Mouse (Mus musculus) adrenal gland, postnatal 10 days (tissue): ENCODE data around the gene Gm20741. TPM values are rescaled to one million over a fixed set of nuclear protein-coding genes. Genes with fewer than 3 reads are reported as not detected.

Experiments used
- DNase-seq: peaks from one replicate; pipeline ENCODE4 v3.0.0; 2021; ENCODE audit warnings: mixed read lengths
- long read RNA-seq, 2 experiments: library from polyadenylated mRNA; stranded (forward); transcript quantifications; one replicate each; pipeline ENCODE4 v2.0.0; 2021
- total RNA-seq, 2 experiments: library from RNA; stranded (reverse); gene quantifications; 2 replicates each; pipeline ENCODE4 v1.2.3; 2021

Gene Gm20741
- not detected for total RNA-seq
- long read RNA-seq, experiment 1, result 0 reads
- long read RNA-seq, experiment 2, result 0 reads

DNA sequence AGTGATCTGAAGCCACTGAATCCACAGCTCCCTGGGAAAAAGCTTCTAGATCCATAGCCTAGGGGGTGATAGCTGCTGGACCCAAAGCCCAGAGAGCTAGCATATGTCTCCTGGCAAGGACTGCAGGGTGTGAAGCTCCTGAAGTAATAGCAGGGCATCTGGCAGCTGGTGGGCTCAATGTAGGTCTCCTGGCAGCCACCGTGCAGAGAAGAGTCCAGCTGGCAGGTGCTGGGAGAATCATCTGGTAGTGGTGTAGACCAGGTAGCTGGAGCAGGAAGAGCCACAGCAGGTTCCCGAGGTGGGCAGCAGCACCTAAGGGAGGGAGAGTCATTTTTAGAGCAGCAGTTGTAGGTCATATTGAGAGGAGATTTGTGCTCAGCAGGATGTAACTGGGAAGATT is at the start of gene Gm20741:
TSS of gene Gm20741 (minus strand) at position 394 of the 400 bp plus-strand sequence.
- DNase-seq, result no peak

DNA sequence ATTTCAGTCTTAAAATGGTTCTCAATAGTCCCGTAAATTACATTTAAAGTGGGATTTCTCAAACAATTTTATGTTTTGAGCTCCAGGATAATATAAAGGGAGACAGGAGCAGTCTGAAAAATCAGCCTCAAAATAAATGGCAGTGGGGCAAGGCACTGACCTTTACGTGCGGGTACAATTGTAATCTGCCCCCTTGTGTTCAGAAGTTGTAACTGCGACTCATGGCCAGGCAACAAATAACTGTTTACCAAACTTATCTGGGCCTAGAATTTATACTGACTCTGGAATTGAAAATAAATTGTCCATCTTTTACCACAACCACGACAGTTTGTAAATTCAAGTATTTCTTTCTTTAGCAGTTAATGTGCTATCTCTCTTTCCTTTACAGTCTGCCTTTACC is 39.4 kb upstream of the Gm20741 start:
- peak; percentile 18 for DNase-seq

DNA sequence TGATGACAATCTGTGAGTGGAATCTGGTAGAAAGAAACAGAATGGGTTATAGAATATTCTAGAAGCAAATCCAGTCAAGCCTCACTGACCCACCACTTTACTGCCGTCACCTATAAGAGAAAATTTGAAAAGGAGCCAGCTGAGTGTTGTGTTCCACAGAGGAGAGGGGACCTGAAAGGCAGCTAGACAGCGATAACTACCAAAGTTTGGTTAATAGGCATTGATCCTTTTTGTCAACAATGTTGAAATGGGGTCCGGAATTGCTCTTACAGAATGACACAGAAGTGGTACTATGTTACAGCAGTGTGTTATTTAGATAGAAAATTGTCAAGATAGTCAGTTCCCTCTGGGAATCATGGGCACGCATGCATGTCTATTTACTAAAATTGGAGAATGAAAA is 36.5 kb upstream of the Gm20741 start:
- DNase-seq, result no peak

DNA sequence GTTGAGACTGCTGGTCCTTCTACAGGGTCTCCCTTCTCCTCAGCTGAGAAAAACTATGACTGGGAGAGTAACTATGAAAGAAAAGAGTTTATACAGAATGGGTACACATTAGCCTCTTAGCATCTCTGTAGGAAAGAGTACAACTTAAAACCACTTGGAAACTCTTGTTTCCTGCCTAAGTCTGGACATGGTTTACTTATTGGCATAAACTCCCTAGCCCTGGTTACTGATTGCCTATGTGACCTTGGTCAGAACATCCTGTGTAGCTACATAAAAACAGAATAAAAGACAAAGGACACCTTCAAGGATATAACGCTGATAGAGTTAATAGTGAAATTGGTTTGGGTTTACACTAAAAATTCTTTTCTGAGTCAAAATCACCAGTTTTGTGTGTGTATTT is 35.3 kb upstream of the Gm20741 start:
- DNase-seq, result no peak

DNA sequence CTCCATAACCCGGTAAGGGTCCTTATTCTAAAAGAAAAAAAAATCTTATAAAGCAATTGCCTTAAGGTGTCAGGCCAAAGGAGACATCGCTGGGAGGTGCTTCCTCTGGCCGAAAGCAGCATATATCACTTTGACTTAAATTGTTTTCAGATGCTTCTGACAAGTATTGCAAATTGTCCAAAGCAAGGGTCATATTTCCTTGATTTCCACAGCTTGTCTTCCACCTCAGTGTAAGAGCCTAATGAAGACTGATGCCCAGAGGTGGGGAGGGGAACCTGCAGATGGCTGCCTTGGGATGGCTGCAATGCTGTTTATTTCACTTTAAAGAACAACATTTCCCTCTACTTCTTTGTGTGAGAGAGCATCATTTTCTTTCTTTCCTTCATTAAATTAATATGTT is 15.0 kb upstream of the Gm20741 start:
- DNase-seq, result no peak

DNA sequence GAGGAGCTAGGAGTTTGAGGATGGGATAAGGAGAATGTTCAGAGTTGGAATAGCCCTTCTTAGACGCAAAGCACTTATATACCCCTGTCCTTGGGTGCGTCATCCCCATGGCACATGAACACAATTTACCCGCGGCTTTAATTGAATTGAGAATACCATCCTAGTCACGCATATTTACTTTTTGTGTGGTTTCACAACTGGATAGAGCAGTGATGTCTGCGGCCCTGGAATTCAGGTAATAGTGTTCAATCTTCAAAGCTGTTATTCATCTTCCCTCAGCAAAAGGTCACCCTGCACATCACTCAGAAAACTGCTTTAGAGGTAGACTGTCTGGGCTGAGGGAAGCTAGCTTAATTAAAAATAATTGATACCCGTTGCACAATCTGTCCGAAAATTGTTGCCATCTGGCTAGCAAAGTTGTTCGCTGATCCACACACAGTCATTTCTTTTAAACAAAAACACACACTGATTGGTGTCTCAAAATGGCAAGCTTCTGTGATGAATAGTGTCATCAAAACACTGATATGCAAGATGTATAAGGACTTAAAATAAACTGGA is 14.2 kb upstream of the Gm20741 start, which contains the start of gene Krtap14:
TSS of gene Krtap14 (minus strand) at position 51 of the 558 bp plus-strand sequence.
- no peak for DNase-seq

DNA sequence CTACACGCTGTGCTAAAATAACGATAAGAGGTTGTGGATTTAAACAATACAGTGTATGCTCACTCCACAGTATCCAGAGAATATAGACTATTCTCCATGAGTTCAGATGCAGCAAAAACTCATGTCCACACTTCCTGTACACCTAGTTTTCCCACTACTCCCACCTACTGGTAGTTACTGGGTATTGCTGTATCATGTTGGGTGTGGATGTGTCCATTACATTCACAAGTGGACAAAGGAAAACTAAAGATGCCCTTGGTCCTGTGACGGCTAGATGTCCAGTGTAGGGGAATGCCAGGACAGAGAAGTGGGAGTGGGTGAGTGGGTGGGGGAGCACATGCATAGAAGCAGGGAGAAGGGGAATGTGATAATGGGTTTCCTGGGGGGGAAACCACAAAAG is 11.7 kb upstream of the Gm20741 start:
- DNase-seq, result peak; percentile 15

DNA sequence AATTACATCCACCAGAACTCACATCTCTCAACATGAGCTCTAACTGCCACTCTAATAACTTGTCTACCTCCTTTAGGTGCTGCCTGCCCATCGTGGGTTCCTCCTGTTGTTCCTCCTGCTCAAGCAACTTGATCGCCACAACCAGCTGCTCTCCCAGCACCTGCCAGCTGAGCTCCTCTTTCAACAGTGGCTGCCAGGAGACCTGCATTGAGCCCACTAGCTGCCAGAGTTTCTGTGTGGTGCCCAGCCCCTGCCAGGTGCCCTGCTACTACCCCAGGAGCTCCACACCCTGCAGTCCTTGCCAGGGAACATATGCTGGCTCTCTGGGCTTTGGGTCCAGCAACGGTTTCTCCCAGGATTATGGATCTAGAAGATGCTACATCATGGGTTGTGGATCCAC is 8.0 kb upstream of the Gm20741 start, which contains the start of gene Krtap15:
TSS of gene Krtap15 (plus strand) at position 150 of the 400 bp plus-strand sequence.
- DNase-seq, result no peak

DNA sequence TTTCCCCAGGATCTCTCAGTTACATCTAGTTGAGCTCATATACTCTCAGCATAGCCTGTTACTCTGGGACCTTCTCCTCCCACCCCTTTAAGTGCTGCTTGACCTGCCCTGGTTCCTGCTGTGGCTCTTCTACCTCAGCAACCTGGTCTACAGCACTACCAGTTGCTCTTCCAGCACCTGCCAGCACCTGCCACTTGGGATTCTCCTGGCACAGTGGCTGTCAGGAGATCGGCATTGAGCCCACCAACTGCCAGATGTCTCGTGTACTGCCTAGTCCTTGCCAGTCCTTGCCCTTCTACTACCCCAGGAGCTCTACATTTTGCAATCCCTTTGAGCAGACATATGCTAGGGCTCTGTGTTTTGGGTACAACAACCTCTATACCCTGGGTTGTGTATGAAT is 25.2 kb downstream of the Gm20741 start:
- DNase-seq, result no peak

DNA sequence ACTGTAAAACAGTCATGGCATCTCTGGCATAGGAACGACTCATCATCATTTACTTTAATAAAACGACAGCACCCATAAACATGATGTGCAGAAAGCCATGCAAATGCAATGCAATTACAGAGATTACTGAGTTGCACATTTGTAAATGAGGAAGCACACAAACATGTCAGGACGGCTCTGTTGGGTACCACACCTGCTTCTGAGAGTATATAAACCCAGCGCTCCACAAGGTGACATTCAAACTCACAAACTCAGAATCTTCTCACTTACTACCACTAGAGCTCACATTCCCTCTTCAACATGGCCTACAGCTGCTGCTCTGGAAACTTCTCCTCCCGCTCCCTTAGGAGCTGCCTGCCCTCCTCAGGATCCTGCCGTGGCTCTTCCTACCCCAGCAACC is 34.4 kb downstream of the Gm20741 start, which contains the start of gene Gm5965:
TSS of gene Gm5965 (plus strand) at position 301 of the 400 bp plus-strand sequence.
- no peak for DNase-seq

DNA sequence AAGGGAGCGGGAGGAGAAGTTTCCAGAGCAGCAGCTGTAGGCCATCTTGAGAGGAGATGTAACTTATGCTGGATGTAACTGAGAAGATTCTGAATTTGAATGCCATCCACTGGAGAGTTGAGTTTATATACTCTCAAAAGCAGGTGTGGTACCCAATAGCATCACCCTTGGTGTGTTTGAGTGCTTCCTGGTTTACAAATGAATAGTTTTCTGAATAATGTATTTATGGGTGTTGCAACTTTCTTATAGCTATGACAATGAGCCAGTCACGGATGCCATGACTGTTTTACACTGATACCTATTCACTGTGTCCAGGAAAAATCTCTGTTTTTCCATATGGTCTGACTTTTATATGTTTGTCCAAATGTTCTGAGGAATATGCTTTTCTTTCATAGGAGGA is 37.9 kb downstream of the Gm20741 start, which contains the start of gene 2310057N15Rik:
TSS of gene 2310057N15Rik (minus strand) at position 101 of the 400 bp plus-strand sequence.
- DNase-seq, result no peak

Other genes starting within 250 kb of the Gm20741 start
- gene Cldn8, start 249.0 kb downstream of the Gm20741 start, total RNA-seq, result not detected
- not detected for gene Krtap24-1, start 199.9 kb downstream of the Gm20741 start, total RNA-seq
- not detected for gene 2310079G19Rik, start 184.6 kb downstream of the Gm20741 start, total RNA-seq
- gene Krtap26-1, start 164.4 kb downstream of the Gm20741 start, total RNA-seq, result not detected
- gene Krtap27-1, start 140.5 kb downstream of the Gm20741 start, total RNA-seq, result not detected
- gene 2310061N02Rik, start 104.3 kb downstream of the Gm20741 start, total RNA-seq, result not detected
- not detected for gene Krtap13-1, start 83.4 kb downstream of the Gm20741 start, total RNA-seq
- not detected for gene Krtap13, start 60.6 kb downstream of the Gm20741 start, total RNA-seq
- gene 2310034C09Rik, start 53.4 kb downstream of the Gm20741 start, total RNA-seq, result not detected
- gene 2310057N15Rik, start 38.0 kb downstream of the Gm20741 start, total RNA-seq, result not detected
- gene Gm5965, start 34.3 kb downstream of the Gm20741 start, total RNA-seq, result not detected
- gene Krtap15, start 8.0 kb upstream of the Gm20741 start, total RNA-seq, result not detected
- gene Krtap14, start 13.9 kb upstream of the Gm20741 start, total RNA-seq, result not detected
- gene Krtap19-1, start 57.2 kb upstream of the Gm20741 start, total RNA-seq, result not detected
- gene Krtap19-2, start 62.0 kb upstream of the Gm20741 start, total RNA-seq, result not detected
- gene Krtap19-3, start 65.8 kb upstream of the Gm20741 start, total RNA-seq, result not detected
- not detected for gene Krtap19-4, start 72.9 kb upstream of the Gm20741 start, total RNA-seq
- not detected for gene Krtap19-5, start 84.2 kb upstream of the Gm20741 start, total RNA-seq
- gene Krtap19-9b, start 120.0 kb upstream of the Gm20741 start, total RNA-seq, result not detected
- not detected for gene Krtap16-3, start 150.7 kb upstream of the Gm20741 start, total RNA-seq
- gene Krtap22-2, start 198.5 kb upstream of the Gm20741 start, total RNA-seq, result not detected
- gene Gm10229, start 203.1 kb upstream of the Gm20741 start, total RNA-seq, result not detected
- gene Krtap6-1, start 219.5 kb upstream of the Gm20741 start, total RNA-seq, result not detected
- not detected for gene Gm10228, start 229.3 kb upstream of the Gm20741 start, total RNA-seq
- gene Krtap6-5, start 235.7 kb upstream of the Gm20741 start, total RNA-seq, result not detected